23 mouse cellular contexts compared by ENCODE assay signal in the genomic region with DNA sequence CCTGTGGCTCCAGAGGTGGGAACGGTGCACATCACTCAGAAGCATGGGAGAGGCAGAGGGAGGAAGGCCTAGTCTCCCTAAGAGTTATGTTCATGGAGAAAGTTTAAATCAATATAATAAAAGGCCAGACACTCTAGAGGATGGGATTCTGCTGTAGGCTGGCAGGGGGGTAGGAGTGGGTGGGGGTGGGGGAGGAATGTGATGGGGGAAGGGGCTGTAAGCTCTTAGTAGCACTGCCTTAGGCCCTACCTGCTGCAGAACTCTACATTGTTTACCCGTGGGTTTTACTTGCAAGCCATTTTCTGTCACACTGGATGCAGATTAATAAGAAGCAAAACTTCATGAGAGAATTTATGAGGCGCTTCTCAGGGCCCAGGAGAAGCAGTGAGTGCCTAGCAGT.
"Had no signal": no experiment of that assay in that cellular context is flagged by ENCODE, and none has a peak within 500 bp of the region (broad histone marks: within the 10 kb centered on the region; RNA-seq: fewer than 3 reads in every experiment).

No protein-coding gene starts in this region.

- H3K9me3 ChIP-seq: heart, embryonic 12.5 days; hindbrain, embryonic 12.5 days; hindbrain, embryonic 15.5 days; kidney, embryonic 15.5 days; limb, embryonic 12.5 days; liver, embryonic 12.5 days had no signal

- H3K9ac ChIP-seq: forebrain, postnatal 0 days; heart, embryonic 12.5 days; hindbrain, embryonic 12.5 days; hindbrain, embryonic 15.5 days; kidney, embryonic 15.5 days; limb, embryonic 12.5 days; liver, embryonic 12.5 days; liver, embryonic 14.5 days had no signal

- H3K4me2 ChIP-seq: heart, embryonic 12.5 days; hindbrain, embryonic 12.5 days; hindbrain, embryonic 15.5 days; kidney, embryonic 15.5 days; limb, embryonic 12.5 days; liver, embryonic 12.5 days had no signal

- H3K4me3 ChIP-seq: heart, embryonic 12.5 days; hindbrain, embryonic 12.5 days; hindbrain, embryonic 15.5 days; kidney, embryonic 15.5 days; limb, embryonic 12.5 days; liver, embryonic 12.5 days had no signal

- DNase-seq: forebrain, postnatal 0 days; gastrocnemius, postnatal 14 days; gastrocnemius, postnatal 36 days; heart, adult 18-20 months; heart, postnatal 10 days; heart, postnatal 36 days; kidney, adult 11 months; kidney, adult 2 months; kidney, adult 9 months; kidney, postnatal 14 days; kidney, postnatal 36 days; layer of hippocampus, adult 9-11 months; layer of hippocampus, postnatal 36 days; left cerebral cortex, postnatal 4 days had no signal

- H3K27me3 ChIP-seq: heart, embryonic 12.5 days; hindbrain, embryonic 12.5 days; hindbrain, embryonic 15.5 days; kidney, embryonic 15.5 days; limb, embryonic 12.5 days; liver, embryonic 12.5 days had no signal

- ATAC-seq: forebrain, postnatal 0 days; intestine, embryonic 16.5 days; liver, embryonic 12.5 days had no signal

- H3K27ac ChIP-seq: hindbrain, embryonic 12.5 days; hindbrain, embryonic 15.5 days; kidney, embryonic 15.5 days; kidney, postnatal 0 days; limb, embryonic 12.5 days; liver, embryonic 12.5 days; liver, embryonic 14.5 days had no signal

- H3K4me1 ChIP-seq: hindbrain, embryonic 12.5 days; hindbrain, embryonic 15.5 days; kidney, embryonic 15.5 days; limb, embryonic 12.5 days; liver, embryonic 12.5 days had no signal
